Mouse (Mus musculus) retina, postnatal 7 days (tissue): Measurements from ENCODE around the gene Fgfr2.

Experiments
- DNase-seq: peaks from one replicate; pipeline ENCODE4 v3.0.0-alpha.2; 2012; ENCODE audit warnings: low read depth, low spot score

Gene Fgfr2

DNA sequence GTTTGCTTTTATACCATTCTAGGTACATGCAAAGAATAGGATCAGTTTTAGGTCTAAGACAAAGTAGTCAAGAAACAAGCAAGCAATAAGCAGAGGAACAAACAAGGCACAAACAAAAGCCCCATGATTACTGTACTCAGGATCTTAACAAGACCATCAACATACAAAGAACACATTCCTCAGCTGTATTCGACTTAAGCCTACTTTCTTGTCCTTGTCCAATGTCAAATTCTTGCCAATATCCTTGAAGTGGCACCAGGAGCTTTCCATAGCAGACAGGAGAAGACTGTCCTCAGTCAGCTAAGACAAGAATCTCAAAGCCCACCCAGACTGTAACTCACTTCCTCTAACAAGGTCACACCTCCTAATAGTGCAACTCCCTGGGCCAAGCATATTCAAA is 944.1 kb downstream of the Fgfr2 start:
- no peak for DNase-seq

DNA sequence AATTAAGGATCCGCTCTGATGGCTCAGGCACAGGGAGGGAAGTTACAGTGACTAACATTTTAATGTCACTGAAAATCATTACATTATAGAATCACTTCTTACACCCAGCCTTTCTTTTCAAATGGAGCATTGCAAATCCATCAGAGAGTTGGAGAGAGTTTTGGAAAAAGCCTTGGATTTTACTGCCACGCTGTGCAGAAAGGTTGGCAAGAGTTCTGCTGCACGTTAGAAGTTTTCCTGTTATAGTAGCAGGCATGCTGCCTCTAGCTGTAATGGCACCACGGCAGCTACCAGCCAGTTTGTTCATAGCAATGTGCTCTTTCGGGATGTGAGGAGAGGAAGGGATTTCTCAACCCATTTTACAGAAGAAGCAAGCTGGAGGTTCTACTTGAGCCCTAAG is 948.4 kb downstream of the Fgfr2 start:
- DNase-seq = no peak

DNA sequence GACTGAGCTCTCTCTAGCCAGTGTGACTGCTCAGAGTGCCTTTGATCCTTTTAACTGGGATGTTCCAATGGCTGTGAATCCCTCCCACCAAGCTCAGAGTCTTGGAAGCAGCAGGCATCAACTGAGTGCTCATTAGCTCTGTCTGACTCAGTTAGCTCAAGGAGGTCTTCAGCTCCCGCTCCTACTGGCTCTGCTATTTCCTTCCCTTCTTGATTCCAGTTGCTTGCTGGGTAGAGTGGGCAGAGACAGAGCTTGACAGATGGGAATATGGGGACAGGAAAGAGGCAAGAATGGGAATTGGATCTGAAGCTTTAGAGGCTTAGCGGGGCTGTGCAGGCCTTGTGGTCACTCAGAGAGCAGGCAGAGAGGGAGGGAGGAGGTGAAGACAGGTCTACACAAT is 948.9 kb downstream of the Fgfr2 start:
- DNase-seq = no peak

DNA sequence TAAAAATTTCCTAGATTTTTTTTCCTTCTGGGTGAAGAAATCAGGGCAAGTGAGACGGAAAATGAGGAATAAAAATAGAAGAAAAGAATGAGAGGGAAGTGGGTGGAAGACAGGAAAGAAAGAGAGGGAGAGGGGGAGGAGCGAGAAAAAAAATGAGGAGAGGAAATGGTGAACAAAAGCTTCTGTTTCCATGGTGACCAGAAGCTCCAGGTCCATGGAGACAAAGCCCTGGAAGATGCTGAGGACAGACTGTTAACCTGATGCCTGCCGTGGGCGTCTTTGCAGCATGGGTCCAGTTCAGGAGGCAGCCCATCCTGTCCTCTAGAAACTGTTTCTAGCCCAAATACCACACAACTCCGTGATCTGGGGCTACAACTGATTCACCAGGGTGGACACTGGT is 950.9 kb downstream of the Fgfr2 start:
- DNase-seq = no peak

DNA sequence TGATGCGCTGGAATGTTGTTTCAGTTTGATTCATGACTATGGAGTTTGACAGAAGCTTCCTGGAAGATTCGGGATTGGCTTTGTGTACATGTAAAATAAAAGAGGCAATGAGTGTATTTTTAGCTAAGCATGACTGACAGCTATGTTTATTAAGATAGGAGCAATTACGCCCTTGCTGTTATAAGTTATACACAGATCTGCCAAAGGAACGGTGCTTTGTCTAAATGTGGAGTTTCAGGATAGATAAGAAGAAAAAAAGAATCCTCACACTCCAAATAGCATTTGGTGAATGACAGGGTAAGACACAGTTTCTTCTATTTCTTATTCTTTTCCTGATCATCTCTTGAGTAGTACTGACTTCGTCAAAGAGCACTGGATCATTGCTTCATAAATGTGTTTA is 951.4 kb downstream of the Fgfr2 start:
- DNase-seq = no peak

DNA sequence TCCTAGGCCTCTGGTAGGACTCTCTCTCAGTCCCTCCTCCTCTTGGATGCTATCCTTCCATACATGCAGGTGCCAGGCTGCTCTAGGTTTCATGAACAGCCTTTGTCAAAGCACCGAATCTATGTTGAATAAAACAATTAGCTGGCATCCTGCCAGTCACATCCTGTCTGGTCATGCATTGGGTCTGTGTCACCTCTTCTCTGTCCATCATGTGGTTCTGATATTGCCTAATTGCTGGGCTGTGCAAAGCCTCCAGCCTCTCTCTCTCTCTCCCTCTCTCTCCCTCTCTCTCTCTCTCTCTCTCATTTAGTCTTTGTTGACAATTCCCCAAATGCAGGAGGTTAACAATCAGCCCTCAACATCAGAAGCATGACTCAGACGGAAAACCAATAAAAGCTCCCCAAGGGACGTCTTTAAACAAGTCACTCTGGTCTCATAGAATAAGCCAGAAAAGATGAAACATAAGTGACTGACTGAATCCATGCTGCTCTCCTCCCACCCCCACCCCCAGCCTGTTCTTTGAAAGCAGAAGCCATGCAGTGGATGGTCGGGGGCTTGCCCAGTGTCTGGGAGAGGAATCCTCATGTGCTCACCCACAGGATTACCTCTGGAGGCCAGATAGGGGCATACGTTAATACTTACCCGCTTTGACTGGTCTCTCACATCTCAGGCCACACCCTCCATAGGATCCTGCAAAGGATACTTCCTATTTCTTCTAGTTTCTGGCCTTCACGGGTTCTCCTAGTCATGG is 953.6 kb downstream of the Fgfr2 start:
- DNase-seq = no peak

DNA sequence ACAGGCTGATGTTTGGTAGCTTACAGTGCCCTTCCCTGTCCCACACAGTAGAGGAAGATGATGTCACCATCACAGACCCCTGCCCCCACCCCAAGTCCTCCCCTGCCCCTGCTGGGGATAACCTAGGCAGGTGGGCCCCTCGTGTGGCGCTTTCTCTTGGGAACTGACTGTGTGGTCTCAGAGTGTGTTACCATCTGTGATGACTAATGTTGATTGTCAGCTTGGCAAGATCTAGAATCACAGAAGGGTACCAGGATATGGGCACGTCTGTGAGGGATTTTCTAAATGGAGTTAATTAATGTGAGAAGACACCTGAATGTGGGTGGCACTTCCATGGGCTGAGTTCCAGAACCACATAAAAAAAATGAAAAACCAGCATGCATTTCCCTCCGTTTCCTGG is 955.9 kb downstream of the Fgfr2 start:
- no peak for DNase-seq

DNA sequence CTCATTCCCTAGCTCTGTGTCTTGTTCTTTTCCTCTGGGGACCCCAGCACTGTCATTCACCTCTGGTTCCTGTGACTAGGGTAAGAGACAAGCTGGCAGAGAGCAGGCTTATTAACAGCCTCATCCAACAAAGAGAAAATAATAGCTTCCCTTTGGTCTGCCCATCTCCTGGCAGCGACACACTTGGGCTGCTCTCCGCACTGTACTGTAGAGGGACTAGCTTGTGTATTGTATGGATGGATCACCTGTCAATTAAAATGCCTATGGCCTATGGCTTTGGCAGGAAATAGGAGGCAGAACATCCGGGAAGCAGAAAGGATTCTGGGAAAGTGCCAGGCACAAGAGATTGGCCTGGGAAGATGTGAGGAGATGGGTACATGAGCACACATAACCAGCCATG is 960.9 kb downstream of the Fgfr2 start:
- DNase-seq = no peak

DNA sequence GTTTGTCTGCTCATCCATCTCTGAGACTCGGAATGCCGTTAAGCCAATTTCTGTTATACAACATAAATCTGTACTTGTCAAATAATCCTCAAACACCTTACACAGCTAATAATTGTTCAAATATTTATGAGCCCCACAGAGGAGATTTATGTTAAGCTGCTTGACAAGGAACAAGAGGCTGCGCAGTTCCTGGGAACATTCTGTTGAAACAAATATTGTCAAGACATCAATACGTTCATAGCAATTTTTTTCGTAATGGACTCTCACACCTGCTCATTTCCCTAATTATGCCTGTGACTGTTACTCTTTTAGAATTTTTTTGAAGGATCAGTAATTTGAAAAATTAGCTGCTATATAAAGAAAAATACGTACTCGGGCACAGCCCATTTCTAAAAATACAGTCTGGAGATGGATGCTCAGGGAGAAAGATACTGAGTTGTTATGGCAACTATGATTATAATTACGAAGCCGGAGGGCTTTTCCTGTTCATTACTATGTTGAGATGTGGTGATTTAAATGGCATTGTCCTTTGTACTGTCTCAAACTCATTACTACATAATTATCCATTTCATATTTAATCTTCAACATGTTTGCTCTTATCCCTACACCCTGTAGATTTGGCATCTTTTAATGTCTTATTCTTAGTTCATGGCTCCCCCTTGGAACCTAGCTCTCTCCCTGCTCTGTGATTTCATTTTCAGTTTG is 964.7 kb downstream of the Fgfr2 start:
- DNase-seq = no peak

DNA sequence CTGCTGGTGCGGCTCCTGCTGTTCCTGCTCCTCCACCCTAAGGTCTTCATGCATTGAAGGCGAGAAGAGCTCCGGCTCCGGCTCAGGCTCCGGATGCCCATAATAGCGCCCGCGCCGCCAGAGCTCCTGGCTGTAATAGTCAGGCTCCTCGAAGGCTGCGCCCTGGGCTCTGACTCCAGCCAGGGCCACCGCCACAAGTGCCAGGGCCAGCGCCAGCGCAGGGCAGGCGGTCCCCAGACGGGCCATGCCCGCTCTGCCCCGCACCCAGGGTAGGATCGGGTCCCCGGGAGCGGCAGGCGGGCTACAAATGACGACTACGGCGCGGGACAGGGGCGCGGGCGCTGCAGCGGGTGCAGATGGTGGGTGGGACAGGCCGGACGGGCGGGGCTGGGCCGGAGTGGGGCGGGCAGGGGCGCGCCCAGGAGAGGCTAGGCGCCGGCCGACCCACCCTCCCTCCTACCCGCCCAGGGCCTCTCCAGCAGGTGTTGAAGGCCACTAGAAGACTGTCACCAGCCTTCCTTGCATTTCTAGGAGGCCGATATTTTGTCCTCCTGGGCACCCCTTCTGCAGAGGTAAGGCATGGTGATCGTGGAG is 968.7 kb downstream of the Fgfr2 start, which contains the start of gene Cpxm2:
TSS of gene Cpxm2 (minus strand) at position 372 of the 594 bp plus-strand sequence.
- DNase-seq = no peak

DNA sequence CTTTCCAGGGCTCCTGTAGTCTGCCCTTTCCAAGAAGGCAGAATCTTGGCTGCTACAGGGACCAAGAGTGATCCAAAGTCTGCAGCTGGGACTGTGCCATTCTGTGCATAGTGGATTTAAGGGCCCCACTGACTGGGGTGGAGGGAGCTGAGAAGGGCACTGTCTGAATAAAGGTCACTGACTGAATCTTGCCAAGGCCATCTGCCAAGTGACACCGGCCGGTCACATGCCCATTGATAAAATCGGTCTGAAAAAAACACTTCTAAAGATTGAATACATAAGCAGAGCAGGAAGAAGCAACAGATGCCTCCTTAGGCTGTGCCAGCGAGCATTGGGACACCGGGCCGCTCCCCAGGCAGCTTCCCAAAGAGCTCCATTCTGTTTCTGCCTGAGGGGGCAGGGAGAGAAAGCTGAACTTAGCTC is 969.4 kb downstream of the Fgfr2 start:
- DNase-seq = no peak

DNA sequence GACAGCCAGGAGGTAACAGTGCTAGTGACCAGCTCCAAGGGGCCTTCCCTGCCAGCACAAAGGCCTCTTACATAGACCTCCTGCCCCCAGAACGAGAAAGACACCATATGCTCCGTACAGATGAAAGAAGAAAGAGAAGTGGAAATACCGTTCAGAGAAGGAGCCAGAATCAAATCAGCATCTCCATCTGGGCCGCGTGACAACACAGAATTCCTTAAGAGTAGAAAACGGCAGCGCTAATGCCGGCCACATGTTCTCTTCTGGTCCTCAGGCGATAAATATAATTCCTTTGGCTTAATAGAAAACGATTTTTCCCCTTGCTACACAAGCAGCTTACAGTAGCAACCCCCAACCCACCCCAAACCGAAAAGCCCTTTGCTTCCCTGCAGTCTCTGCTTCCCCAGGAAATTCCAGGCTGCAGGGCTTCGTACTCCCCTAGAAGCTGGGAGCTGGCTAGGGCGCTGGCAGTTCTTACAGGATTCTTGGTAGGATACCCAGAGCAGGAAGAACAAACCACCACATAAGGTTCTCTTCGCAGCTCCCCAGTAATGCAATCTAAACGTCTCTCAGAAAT is 977.8 kb downstream of the Fgfr2 start:
- no peak for DNase-seq

DNA sequence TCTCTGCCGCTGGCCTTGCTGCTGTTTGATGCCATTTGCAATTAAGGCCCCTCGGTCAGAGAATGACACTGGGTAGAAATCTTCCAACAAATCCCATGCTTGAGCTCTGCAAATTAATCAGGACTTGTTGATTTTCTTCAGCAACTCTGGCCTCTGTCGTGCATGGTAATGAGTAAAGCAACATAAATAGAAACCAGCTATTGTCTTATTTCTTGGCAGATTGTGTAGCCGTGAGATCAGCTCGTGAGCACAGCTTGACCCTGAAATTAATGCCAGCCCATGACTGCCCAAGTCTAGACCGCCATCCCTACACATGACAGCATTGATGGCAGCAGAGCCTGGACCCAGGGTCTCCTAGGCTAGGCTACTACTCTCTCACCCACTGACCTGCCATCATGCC is 994.5 kb downstream of the Fgfr2 start:
- DNase-seq = no peak

DNA sequence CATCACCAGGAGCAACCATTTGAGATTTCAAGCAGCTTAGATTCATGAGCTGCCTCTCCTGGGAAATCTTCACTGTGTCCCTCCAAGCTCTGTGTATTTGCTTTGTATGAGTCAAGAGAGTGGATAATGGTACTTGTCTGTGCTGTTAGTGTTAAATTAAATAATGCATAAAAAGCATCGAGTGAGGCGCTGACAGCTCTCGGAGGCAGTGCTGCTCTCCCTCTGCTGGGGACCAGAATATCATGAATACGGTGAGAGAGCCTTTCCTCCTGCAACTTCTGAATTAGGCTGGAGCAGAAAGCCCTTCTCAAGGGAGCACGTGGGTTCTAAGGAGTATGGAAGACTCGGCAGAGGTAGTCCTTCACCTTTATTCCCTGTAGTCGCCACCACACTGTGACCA is 998.2 kb downstream of the Fgfr2 start:
- no peak for DNase-seq

DNA sequence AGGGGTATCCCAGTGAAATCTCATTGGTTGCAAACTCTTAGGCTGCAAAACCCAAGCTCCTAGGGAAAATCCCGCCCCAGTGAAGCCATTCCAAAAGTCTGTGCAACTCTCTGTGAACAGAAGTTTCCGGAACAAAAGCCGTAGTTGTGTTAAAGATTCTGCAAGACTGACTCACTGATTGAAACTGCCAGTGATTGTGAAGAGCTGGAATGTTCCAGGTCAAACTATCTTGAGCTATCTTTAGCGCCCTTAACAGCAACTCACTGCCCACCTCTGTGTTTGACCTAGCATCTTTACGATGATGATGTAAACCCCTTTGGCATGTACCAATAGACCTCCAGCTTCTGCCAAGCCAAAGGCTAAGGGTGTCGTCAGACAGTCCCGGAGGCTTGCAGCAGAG is 999.9 kb downstream of the Fgfr2 start:
- no peak for DNase-seq

DNA sequence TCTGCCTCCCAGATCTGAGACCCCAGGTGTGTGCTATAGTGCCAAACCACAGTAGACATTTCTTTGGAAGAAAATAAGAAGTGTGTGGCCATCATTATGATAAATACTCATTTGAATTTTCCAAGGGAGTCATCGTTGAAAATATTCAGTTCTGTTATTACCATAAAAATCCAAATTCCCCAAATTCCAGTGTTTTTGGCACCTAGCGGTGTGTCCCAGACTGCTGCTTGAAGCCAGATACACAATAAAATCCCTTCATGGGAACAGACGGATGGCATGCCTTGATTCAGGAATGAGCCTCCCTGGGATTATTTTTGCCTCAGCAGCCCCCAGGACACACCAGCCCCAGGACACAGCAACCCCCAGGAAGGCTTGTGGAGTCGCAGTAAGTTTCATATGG is 1003.3 kb downstream of the Fgfr2 start:
- no peak for DNase-seq

DNA sequence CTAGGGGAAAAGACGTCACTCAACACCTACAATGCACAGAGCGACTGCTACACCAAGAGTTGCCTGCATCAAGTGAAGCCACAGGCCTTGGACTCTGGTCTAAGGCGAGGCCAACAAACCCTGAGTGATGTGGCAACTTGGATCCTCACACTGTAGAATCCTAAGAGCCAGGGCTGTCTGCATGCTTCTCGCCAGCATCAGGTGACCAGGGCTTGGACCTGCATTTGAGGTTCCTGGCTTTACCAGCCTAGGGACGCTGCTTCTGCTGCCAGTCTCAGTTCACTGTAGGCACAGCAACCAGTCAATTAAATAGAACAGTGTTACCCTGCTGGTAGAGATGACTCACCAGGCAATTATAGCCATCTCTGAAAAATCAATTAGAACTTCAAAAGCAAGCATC is 1011.4 kb downstream of the Fgfr2 start:
- DNase-seq = no peak

DNA sequence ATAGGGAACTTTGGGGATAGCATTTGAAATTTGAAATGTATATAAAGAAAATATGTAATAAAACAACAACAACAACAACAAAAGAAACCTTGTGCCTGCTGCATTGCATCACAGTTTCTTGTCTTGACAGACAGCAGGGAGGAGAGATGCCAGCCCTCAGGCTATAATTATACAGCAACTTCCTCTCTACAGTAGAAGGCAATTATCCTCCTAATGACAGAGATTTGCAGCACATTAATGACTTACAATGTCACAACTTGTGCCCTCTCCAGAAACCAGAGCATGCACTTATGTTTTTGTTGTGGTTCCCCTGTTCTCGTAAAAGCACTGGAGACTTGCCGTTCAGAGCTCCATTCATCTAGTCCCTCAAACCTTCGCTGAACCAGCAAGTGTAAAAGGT is 1012.8 kb downstream of the Fgfr2 start:
- DNase-seq = no peak

DNA sequence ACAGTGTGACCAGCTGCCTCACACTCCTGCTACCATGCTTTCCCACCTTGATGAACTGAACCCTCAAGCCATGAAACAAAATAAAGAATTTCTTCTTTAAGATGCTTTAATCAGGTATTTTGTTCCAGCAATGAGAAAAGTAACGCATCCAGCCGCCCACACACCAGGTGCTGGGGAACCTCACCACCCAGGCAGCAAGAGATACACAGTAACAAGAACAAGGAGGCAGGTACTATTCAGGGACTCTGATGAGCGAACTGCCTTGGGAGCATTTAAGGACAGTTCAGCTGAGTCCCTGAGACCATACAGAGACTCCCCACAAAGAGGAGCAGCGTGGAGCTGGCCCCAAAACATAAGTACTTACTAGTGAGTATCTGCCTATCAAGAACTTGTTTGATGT is 1016.3 kb downstream of the Fgfr2 start:
- DNase-seq = no peak

DNA sequence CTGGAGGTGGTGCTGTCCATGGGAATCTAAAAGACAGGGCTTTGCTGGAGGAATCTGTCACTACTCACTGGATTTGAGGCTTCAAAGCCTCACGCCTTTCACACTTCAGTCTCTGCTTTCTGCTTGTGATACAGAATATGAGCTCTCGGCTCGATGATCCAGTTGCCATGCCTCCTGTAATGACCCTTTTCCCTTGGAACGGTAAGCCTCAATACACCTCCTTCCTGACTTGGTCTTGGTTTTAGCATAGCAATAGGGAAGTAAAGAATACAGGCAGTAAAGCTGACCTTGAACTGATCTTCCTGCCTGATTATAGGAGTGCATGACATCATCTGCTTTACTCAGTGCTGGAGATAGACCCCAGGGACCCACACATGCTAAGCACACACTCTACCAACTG is 1017.8 kb downstream of the Fgfr2 start:
- no peak for DNase-seq

DNA sequence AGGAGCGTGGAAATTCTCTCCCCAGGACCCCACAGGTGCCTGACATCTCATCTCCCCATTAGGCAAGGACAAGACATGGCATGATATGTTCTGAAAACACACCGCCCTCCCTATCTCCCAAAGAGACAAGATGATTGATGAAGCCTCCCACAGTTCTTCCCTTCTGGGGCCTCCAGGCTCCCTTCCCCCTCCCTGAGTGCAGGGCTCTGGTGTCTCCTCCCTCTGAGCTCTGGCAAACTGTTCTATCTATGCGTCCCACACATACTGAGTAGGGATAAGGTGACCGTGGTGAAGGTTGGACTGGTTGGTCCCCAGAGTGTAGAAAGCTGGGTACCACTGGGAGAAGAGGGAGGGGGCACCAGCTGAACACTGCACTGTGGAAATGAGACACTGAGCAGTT is 1024.7 kb downstream of the Fgfr2 start:
- no peak for DNase-seq

DNA sequence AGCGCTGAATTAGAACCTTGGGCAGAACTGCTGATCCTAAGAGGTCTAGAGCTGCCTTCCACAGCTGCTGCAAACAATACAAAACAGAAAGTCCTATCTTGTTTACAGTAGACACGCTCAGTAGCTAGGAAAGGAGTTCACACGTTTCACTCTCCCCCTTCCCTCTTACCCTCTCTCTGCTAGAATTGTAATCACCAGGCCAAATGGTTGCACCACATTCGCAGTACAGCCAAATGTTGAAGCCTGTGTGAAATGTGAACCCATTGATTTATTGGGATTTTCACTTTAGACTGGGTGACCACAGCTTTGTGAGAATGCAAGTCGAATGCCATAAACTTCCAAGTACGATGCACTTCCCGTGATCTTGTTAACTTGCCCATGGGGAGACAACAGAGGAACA is 1028.5 kb downstream of the Fgfr2 start:
- no peak for DNase-seq

DNA sequence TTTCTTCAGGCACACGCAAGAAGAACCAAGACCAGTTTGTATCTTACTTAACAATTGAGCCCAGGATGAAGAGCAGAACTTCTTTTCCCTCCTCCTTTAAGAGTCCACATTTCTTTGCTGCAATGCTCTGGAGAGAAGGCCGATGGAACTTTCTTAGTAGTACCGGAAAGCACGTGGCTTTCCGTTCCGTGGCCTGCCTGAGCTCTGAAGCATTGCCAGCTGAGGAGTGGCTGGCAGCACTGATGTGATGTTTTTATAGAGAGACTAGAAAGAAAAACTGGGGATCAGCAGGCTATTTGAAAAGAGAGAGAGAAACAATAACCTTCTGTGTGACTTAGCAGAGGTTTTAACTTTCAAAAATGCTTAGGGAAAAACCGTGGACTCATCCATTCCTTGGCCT is 1031.6 kb downstream of the Fgfr2 start:
- no peak for DNase-seq
